Mouse (Mus musculus) stomach, postnatal 0 days (tissue): Measurements from ENCODE around the gene Wdr24. TPM values are rescaled to one million over a fixed set of nuclear protein-coding genes. Genes with fewer than 3 reads are reported as not detected.

Source experiments
- ATAC-seq: fragments of 200-750 bp; cut with Nextera tagmentation; 2 replicates; pipeline ENCODE4 v1.8.0; 2017; ENCODE audit not compliant: low FRiP score, low TSS enrichment
- DNase-seq: peaks from one replicate; pipeline ENCODE4 v3.0.0-alpha.2; 2016; ENCODE audit warnings: low spot score
- H3K27ac ChIP-seq: fragments of 300-500 bp; sonication (generic); replicated peaks from 2 replicates; pipeline ENCODE4 v1.5.1; 2014; ENCODE audit warnings: mild to moderate bottlenecking, control low read depth
- H3K27me3 ChIP-seq: fragments of 300-500 bp; sonication (generic); 2 replicates; pipeline ENCODE4 v1.6.1; 2014; ENCODE audit warnings: low read length; ENCODE audit not compliant: control insufficient read depth, insufficient read depth
- H3K36me3 ChIP-seq: fragments of 300-500 bp; sonication (generic); 2 replicates; pipeline ENCODE4 v1.6.1; 2014; ENCODE audit warnings: low read length, mixed read lengths; ENCODE audit not compliant: control insufficient read depth, insufficient read depth
- H3K4me1 ChIP-seq: fragments of 300-500 bp; sonication (generic); replicated peaks from 2 replicates; pipeline ENCODE4 v1.6.1; 2014; ENCODE audit warnings: antibody characterized with exemption; ENCODE audit not compliant: control insufficient read depth, insufficient read depth
- H3K4me2 ChIP-seq: fragments of 300-500 bp; sonication (generic); replicated peaks from 2 replicates; pipeline ENCODE4 v1.6.1; 2014; ENCODE audit warnings: low read depth, mild to moderate bottlenecking, control low read depth, moderate library complexity
- H3K4me3 ChIP-seq: fragments of 300-500 bp; sonication (generic); 2 replicates; pipeline ENCODE4 v1.5.1; 2014; ENCODE audit warnings: low read depth, low read length, control low read depth
- H3K9ac ChIP-seq: fragments of 300-500 bp; sonication (generic); 2 replicates; pipeline ENCODE4 v1.6.1; 2014; ENCODE audit warnings: mild to moderate bottlenecking, low read length, control low read depth, mixed read lengths
- H3K9me3 ChIP-seq: fragments of 300-500 bp; sonication (generic); 2 replicates; pipeline ENCODE4 v1.6.1; 2016; ENCODE audit warnings: low read length; ENCODE audit not compliant: control insufficient read depth
- CTCF ChIP-seq: IDR thresholded peaks from 2 replicates; pipeline ENCODE4 v1.5.1; 2016; ENCODE audit warnings: antibody characterized with exemption, low read depth, mild to moderate bottlenecking, moderate library complexity
- EP300 ChIP-seq: optimal IDR thresholded peaks from 2 replicates; pipeline ENCODE3; 2016; ENCODE audit warnings: antibody characterized with exemption
- WGBS: fragments of 180-500 bp; shearing (Covaris S2); extraction: QIAGEN DNeasy Blood & Tissue Kit; methylation state at CpG from one replicate; pipeline ENCODE4 v1.1.7; 2014; 5-methylcytosine and 5-hydroxymethylcytosine counted together
- polyA plus RNA-seq: library from polyadenylated mRNA; unstranded; fragments of >200 nt; fragmentation: Nextera tagmentation; extraction: Ambion mirVana; gene quantifications from 2 replicates; pipeline ENCODE4 v1.2.1, GENCODE M21; 2015

The Wdr24 gene
- polyA plus RNA-seq, 1 experiment from 2014 or later, result 10.8 TPM

DNA sequence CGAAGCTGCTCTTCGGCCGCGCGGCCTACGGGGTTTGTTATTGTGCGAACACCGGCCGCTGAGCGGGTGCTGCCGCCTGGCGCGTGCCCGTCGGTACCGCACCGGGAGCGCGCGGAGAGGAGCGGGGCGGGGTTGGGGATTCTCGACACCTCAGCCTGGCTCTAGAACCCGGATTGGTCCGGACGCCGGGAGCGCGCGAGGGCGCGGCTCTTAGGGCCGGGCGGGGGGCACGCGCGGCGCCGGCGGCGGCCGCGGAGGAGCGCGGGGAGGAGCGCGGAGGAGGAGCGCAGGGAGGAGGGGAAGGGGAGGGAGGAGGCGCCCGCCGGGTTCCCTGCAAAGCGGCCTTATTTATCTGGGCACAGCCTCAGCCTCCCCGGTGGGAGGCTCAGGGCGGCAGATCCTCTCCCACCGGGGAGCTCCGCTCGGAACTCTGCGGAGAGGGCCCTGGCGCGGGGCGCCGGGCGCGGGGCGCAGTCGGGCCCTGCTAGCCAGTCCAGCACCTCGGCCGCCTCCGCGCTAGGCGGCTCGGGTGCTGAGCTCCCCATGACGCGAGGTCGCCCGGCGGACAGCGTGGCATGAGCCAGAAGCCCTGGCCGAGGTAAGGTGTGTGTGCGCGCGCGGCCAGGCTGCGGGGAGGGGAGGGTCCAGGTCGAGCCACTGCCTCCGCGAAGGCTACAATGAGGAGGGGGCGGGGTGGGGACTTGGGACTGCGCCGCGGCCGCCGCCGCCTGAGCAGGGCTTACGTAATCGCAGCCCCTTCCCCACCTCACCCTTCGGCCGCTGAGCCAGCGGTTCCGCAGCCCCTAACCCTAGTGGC, 14.4 kb upstream of the Wdr24 start, which contains the start of gene Fbxl16:
Gene Fbxl16, plus strand, starts transcription at position 297 of the 817 bp plus-strand sequence.
- ATAC-seq (peak; percentile 69), DNase-seq (peak; percentile 73)
- Histone ChIP-seq H3K36me3 (no peaks in the 10 kb centered on the region), H3K4me2 (peak within 1 kb of the TSS; percentile 84), H3K27ac (no peak within 1 kb of the TSS), H3K4me3 (peak within 1 kb of the TSS; percentile 52), H3K27me3 (0 out of 2 replicates have a peak, but pooled peaks cover 2% of the 10 kb centered on the region), H3K9ac (peak within 1 kb of the TSS; percentile 53), H3K9me3 (no peaks in the 10 kb centered on the region), H3K4me1 (no peaks in the 10 kb centered on the region)
- peak; percentile 60 for TF ChIP-seq CTCF
- TF ChIP-seq EP300, result no peak
- under 1% methylated on average over 67 of the region's 100 CpGs for WGBS

DNA sequence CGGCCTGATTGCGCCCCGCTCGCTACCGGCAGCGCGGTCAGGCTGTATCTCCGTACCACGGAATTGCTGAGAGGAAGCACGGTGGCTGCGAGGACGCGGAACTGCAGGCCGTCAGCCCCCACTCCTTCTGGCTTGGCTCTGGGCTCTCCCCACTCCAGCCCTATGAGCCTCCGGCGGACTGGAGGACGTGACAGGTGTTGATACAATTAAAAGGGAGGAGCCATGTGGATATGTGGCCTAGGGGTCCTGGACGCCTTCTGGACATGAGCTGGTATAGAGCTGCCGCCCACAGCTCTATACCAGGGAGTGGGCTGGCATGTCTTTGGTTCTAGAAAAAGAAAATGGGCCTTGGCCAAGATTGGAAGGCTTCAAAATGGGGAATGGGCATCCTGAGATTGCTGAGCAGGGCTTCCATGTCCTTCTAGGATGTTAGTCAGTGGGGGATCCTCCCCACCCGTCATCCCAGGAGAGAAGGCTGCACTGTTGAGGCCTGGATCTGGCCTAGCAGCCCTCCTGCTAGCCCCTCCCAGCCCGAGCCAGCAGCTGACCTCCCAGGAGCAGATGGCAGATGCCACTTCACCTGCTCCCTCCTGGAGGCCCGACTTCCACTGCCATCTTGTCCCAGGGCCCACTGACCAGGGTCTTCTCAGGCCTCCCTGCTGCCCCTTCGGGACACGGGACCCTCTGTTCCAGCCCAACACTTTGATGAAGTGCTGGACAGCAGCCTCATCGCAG, 13.7 kb upstream of the Wdr24 start:
- H3K4me1 ChIP-seq, result no peaks in the 10 kb centered on the region
- H3K27me3 ChIP-seq, result 0 out of 2 replicates have a peak, but pooled peaks cover 2% of the 10 kb centered on the region
- no peak for TF ChIP-seq CTCF
- no peak for TF ChIP-seq EP300
- no peak overlapping the region for H3K27ac ChIP-seq
- WGBS, result 11% methylated on average over 24 of the region's 25 CpGs
- peak; percentile 22 for DNase-seq
- peak overlapping the region; percentile 84 for H3K4me2 ChIP-seq
- peak overlapping the region; percentile 53 for H3K9ac ChIP-seq
- no peaks in the 10 kb centered on the region for H3K36me3 ChIP-seq
- ATAC-seq, result peak; percentile 47; the same call in 1 of the 2 replicates
- peak overlapping the region; percentile 52 for H3K4me3 ChIP-seq
- no peaks in the 10 kb centered on the region for H3K9me3 ChIP-seq

DNA sequence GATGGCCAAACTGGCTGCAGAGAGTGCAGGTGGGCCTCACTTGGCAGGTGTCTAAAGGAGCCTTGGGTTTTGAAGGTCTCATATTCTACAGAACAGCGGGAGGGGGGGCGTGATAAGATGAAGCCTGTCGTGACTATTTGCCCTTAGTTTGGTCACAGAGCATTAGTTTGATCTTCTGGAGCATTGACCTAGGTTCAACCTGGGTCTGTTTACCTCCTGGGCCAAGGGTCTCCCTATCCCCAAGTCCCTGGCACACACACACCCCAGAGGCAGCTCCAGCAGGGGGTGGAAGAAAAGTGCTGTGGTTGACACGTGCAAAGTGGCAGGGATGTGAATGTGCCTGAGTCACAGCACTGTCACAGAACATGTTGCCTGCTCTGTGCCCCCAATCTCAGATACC, 12.5 kb upstream of the Wdr24 start:
- H3K4me2 ChIP-seq, result no peak overlapping the region
- H3K9ac ChIP-seq, result no peak overlapping the region
- no peaks in the 10 kb centered on the region for H3K36me3 ChIP-seq
- DNase-seq (no peak), ATAC-seq (no peak)
- no peak overlapping the region for H3K4me3 ChIP-seq
- no peak overlapping the region for H3K27ac ChIP-seq
- H3K9me3 ChIP-seq, result no peaks in the 10 kb centered on the region
- no peak for TF ChIP-seq CTCF
- TF ChIP-seq EP300, result no peak
- H3K27me3 ChIP-seq, result 0 out of 2 replicates have a peak, but pooled peaks cover 2% of the 10 kb centered on the region
- 64% methylated on average over 4 of the region's 4 CpGs for WGBS
- no peaks in the 10 kb centered on the region for H3K4me1 ChIP-seq

GRCm38 (mm10) chr17:25813471-25813870, 10.0 kb upstream of the Wdr24 start:
- H3K4me2 ChIP-seq, result no peak overlapping the region
- no peaks in the 10 kb centered on the region for H3K9me3 ChIP-seq
- ATAC-seq, result peak; percentile 69

GRCm38 (mm10) chr17:25817662-25818061, 5.8 kb upstream of the Wdr24 start:
- H3K4me2 ChIP-seq, result no peak overlapping the region
- no peak overlapping the region for H3K27ac ChIP-seq
- no peak overlapping the region for H3K9ac ChIP-seq
- no peaks in the 10 kb centered on the region for H3K4me1 ChIP-seq
- H3K36me3 ChIP-seq, result no peaks in the 10 kb centered on the region
- 79% methylated on average over 11 of the region's 11 CpGs for WGBS
- DNase-seq, result no peak
- ATAC-seq, result no peak
- no peak for TF ChIP-seq CTCF
- no peak for TF ChIP-seq EP300
- no peaks in the 10 kb centered on the region for H3K9me3 ChIP-seq
- no peaks in the 10 kb centered on the region for H3K27me3 ChIP-seq
- H3K4me3 ChIP-seq, result no peak overlapping the region

More at GRCm38 (mm10) chr17:25813471-25813870, 10.0 kb upstream of the Wdr24 start:
- H3K27ac ChIP-seq, result no peak overlapping the region
- H3K9ac ChIP-seq, result no peak overlapping the region
- 0 out of 2 replicates have a peak, but pooled peaks cover 2% of the 10 kb centered on the region for H3K27me3 ChIP-seq
- DNase-seq, result peak; percentile 93
- WGBS, result 4% methylated on average over 20 of the region's 20 CpGs
- no peak overlapping the region for H3K4me3 ChIP-seq
- TF ChIP-seq CTCF (peak; percentile 80), EP300 (no peak)
- no peaks in the 10 kb centered on the region for H3K36me3 ChIP-seq
- no peaks in the 10 kb centered on the region for H3K4me1 ChIP-seq
